Mouse (Mus musculus) stomach, embryonic 14.5 days (tissue): Measurements from ENCODE around the gene Gramd4. TPM values are rescaled to one million over a fixed set of nuclear protein-coding genes. Genes with fewer than 3 reads are reported as not detected.

Experiments
- ATAC-seq: fragments of 200-750 bp; cut with Nextera tagmentation; 2 replicates; pipeline ENCODE4 v1.8.0; 2017; ENCODE audit warnings: low read depth, moderate TSS enrichment; ENCODE audit not compliant: insufficient number of reproducible peaks, insufficient read depth, low FRiP score
- H3K27ac ChIP-seq: fragments of 300-500 bp; sonication (generic); 2 replicates; pipeline ENCODE4 v1.5.1; 2014; ENCODE audit warnings: mild to moderate bottlenecking, low read length, moderate library complexity, mixed read lengths
- H3K27me3 ChIP-seq: fragments of 300-500 bp; sonication (generic); 2 replicates; pipeline ENCODE4 v1.6.1; 2014; ENCODE audit warnings: low read length, control low read depth, mixed read lengths; ENCODE audit not compliant: control insufficient read depth, insufficient read depth
- H3K36me3 ChIP-seq: fragments of 300-500 bp; sonication (generic); 2 replicates; pipeline ENCODE4 v1.6.1; 2014; ENCODE audit warnings: mild to moderate bottlenecking, control low read depth, low read length, moderate library complexity, mixed read lengths; ENCODE audit not compliant: control insufficient read depth, insufficient read depth
- H3K4me1 ChIP-seq: fragments of 300-500 bp; sonication (generic); 2 replicates; pipeline ENCODE4 v1.6.1; 2014; ENCODE audit warnings: low read length, control low read depth, mixed read lengths; ENCODE audit not compliant: control insufficient read depth, insufficient read depth
- H3K4me2 ChIP-seq: fragments of 300-500 bp; sonication (generic); replicated peaks from 2 replicates; pipeline ENCODE4 v1.6.1; 2014; ENCODE audit warnings: low read depth, low read length, control low read depth
- H3K4me3 ChIP-seq: fragments of 300-500 bp; sonication (generic); 2 replicates; pipeline ENCODE4 v1.5.1; 2014; ENCODE audit warnings: low read depth, low read length, control low read depth
- H3K9ac ChIP-seq: fragments of 300-500 bp; sonication (generic); replicated peaks from 2 replicates; pipeline ENCODE4 v1.6.1; 2014; ENCODE audit warnings: low read depth, mild to moderate bottlenecking, control low read depth, low read length, moderate library complexity, mixed read lengths
- H3K9me3 ChIP-seq: fragments of 300-500 bp; sonication (generic); 2 replicates; pipeline ENCODE4 v1.6.1; 2016; ENCODE audit warnings: low read depth, low read length, control low read depth; ENCODE audit not compliant: control insufficient read depth
- WGBS: fragments of 180-500 bp; shearing (Covaris S2); extraction: QIAGEN DNeasy Blood & Tissue Kit; methylation state at CpG from one replicate; pipeline ENCODE4 v1.1.7; 2014; 5-methylcytosine and 5-hydroxymethylcytosine counted together
- polyA plus RNA-seq: library from polyadenylated mRNA; unstranded; fragments of >200 nt; fragmentation: Nextera tagmentation; extraction: Ambion mirVana; gene quantifications from 2 replicates; pipeline ENCODE4 v1.2.1, GENCODE M21; 2014

Gene Gramd4
- polyA plus RNA-seq, 1 experiment from 2014 or later, result 7.2 TPM

- Histone ChIP-seq H3K4me2 (no peak overlapping the region), H3K9me3 (no peaks in the 10 kb centered on the region), H3K36me3 (no peaks in the 10 kb centered on the region), H3K27me3 (no peaks in the 10 kb centered on the region), H3K4me3 (no peak overlapping the region), H3K4me1 (peaks cover 30% of the 10 kb centered on the region), H3K9ac (no peak overlapping the region), H3K27ac (no peak overlapping the region)
- WGBS, result 78% methylated on average over 10 of the region's 10 CpGs
- no peak for ATAC-seq
Measured at GRCm38 (mm10) chr15:86069011-86069791, 11.7 kb downstream of the Gramd4 start.

- Histone ChIP-seq H3K27me3 (no peaks in the 10 kb centered on the region), H3K9ac (no peak overlapping the region), H3K36me3 (no peaks in the 10 kb centered on the region), H3K4me3 (no peak overlapping the region), H3K4me1 (peaks cover 28% of the 10 kb centered on the region), H3K27ac (no peak overlapping the region), H3K4me2 (no peak overlapping the region), H3K9me3 (no peaks in the 10 kb centered on the region)
- WGBS, result 66% methylated on average over 11 of the region's 11 CpGs
- no peak for ATAC-seq
Measured at GRCm38 (mm10) chr15:86070368-86070767, 12.9 kb downstream of the Gramd4 start.

- Histone ChIP-seq H3K36me3 (no peaks in the 10 kb centered on the region), H3K9ac (no peak overlapping the region), H3K27me3 (no peaks in the 10 kb centered on the region), H3K4me2 (no peak overlapping the region), H3K9me3 (no peaks in the 10 kb centered on the region), H3K4me3 (no peak overlapping the region), H3K4me1 (peaks cover 33% of the 10 kb centered on the region), H3K27ac (no peak overlapping the region)
- ATAC-seq, result no peak
- WGBS, result 61% methylated on average over 1 of the region's 1 CpGs
Measured at GRCm38 (mm10) chr15:86071166-86071565, 13.7 kb downstream of the Gramd4 start.

GRCm38 (mm10) chr15:86074171-86074937, 16.9 kb downstream of the Gramd4 start:
- WGBS, result 79% methylated on average over 16 of the region's 16 CpGs
- Histone ChIP-seq H3K4me1 (peaks cover 21% of the 10 kb centered on the region; the same call in 1 of the 2 replicates), H3K4me2 (no peak overlapping the region), H3K36me3 (no peaks in the 10 kb centered on the region), H3K9me3 (no peaks in the 10 kb centered on the region), H3K27ac (no peak overlapping the region; the same call in 1 of the 2 replicates), H3K9ac (no peak overlapping the region), H3K27me3 (no peaks in the 10 kb centered on the region), H3K4me3 (no peak overlapping the region)
- no peak for ATAC-seq

- WGBS, result 79% methylated on average over 20 of the region's 20 CpGs
- H3K27me3 ChIP-seq, result no peaks in the 10 kb centered on the region
- no peak for ATAC-seq
- no peak overlapping the region for H3K27ac ChIP-seq
- peaks cover 25% of the 10 kb centered on the region; the same call in 1 of the 2 replicates for H3K4me1 ChIP-seq
- H3K9ac ChIP-seq, result no peak overlapping the region
- H3K4me3 ChIP-seq, result no peak overlapping the region
- no peaks in the 10 kb centered on the region for H3K9me3 ChIP-seq
- H3K4me2 ChIP-seq, result no peak overlapping the region
- no peaks in the 10 kb centered on the region for H3K36me3 ChIP-seq
Measured at GRCm38 (mm10) chr15:86075305-86076047, 18.0 kb downstream of the Gramd4 start.

- Histone ChIP-seq H3K9ac (no peak overlapping the region), H3K36me3 (no peaks in the 10 kb centered on the region), H3K27me3 (no peaks in the 10 kb centered on the region), H3K27ac (no peak overlapping the region), H3K4me2 (no peak overlapping the region), H3K4me3 (no peak overlapping the region), H3K9me3 (no peaks in the 10 kb centered on the region), H3K4me1 (peaks cover 25% of the 10 kb centered on the region; the same call in 1 of the 2 replicates)
- no peak for ATAC-seq
- 80% methylated on average over 2 of the region's 2 CpGs for WGBS
Measured at GRCm38 (mm10) chr15:86076048-86076315, 18.5 kb downstream of the Gramd4 start.

GRCm38 (mm10) chr15:86076378-86076777, 18.9 kb downstream of the Gramd4 start:
- Histone ChIP-seq H3K4me3 (no peak overlapping the region), H3K27ac (no peak overlapping the region), H3K27me3 (no peaks in the 10 kb centered on the region), H3K4me2 (no peak overlapping the region), H3K4me1 (peaks cover 23% of the 10 kb centered on the region; the same call in 1 of the 2 replicates), H3K9me3 (no peaks in the 10 kb centered on the region), H3K9ac (no peak overlapping the region), H3K36me3 (no peaks in the 10 kb centered on the region)
- WGBS, result 77% methylated on average over 8 of the region's 8 CpGs
- ATAC-seq, result no peak

GRCm38 (mm10) chr15:86077934-86078333, 20.4 kb downstream of the Gramd4 start:
- 63% methylated on average over 5 of the region's 5 CpGs for WGBS
- Histone ChIP-seq H3K4me1 (peaks cover 23% of the 10 kb centered on the region; the same call in 1 of the 2 replicates), H3K36me3 (no peaks in the 10 kb centered on the region), H3K9ac (no peak overlapping the region), H3K9me3 (no peaks in the 10 kb centered on the region), H3K4me3 (no peak overlapping the region), H3K27me3 (no peaks in the 10 kb centered on the region), H3K4me2 (no peak overlapping the region), H3K27ac (no peak overlapping the region)
- ATAC-seq, result no peak
